Mouse (Mus musculus): ENCODE data around the gene Grm4. TPM values are rescaled to one million over a fixed set of nuclear protein-coding genes. Genes with fewer than 3 reads are reported as not detected.

Grm4 gene
- polyA plus RNA-seq, 1 experiment from 2014 or later: 0.29 TPM

GRCm38 (mm10) chr17:27545991-27546390 lies 24.8 kb upstream of the Grm4 start:
- Histone ChIP-seq H3K36me3 (no peaks in the 10 kb centered on the region), H3K4me2 (replicated peaks) (no peak overlapping the region), H3K9ac (no peak overlapping the region; the same call in 1 of the 2 replicates), H3K4me3 (replicated peaks) (no peak overlapping the region), H3K27ac (no peak overlapping the region), H3K27me3 (replicated peaks) (no peaks in the 10 kb centered on the region), H3K4me1 (replicated peaks) (peaks cover 8% of the 10 kb centered on the region; the same call in 1 of the 2 replicates), H3K9me3 (no peaks in the 10 kb centered on the region)
- ATAC-seq: no peak
- 50% methylated on average over 12 of the region's 12 CpGs for WGBS

- Histone ChIP-seq H3K4me1 (replicated peaks) (peaks cover 8% of the 10 kb centered on the region; the same call in 1 of the 2 replicates), H3K27ac (no peak overlapping the region), H3K27me3 (replicated peaks) (no peaks in the 10 kb centered on the region), H3K9me3 (no peaks in the 10 kb centered on the region), H3K9ac (no peak overlapping the region), H3K4me3 (replicated peaks) (no peak overlapping the region), H3K4me2 (replicated peaks) (no peak overlapping the region), H3K36me3 (no peaks in the 10 kb centered on the region)
- WGBS: 87% methylated on average over 11 of the region's 11 CpGs
- ATAC-seq: no peak
Observed at GRCm38 (mm10) chr17:27544551-27544950, 23.3 kb upstream of the Grm4 start.

DNA sequence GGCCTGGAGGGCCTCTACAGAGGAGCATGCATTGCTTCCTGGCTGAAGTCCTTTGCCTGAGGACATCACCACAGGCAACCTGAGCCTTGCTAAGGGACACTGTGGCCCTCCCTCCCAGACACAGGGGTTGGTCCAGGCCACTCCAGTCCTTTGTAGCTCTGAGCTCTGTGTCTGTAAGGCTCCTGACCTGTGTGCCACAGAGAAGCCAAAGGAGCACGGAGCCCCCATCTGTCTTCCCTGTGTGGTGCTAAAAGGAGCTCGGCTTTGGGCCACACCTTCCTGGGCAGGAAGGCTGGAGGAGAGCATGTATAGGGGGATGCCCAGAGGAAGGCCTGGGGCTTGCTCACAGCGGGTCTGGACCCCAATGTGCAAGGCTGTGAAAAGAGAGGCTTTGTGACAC lies 20.8 kb upstream of the Grm4 start:
- Histone ChIP-seq H3K4me1 (replicated peaks) (0 out of 2 replicates have a peak, but pooled peaks cover 3% of the 10 kb centered on the region), H3K4me2 (replicated peaks) (no peak overlapping the region), H3K27ac (no peak overlapping the region), H3K36me3 (no peaks in the 10 kb centered on the region), H3K9ac (no peak overlapping the region), H3K27me3 (replicated peaks) (no peaks in the 10 kb centered on the region), H3K4me3 (replicated peaks) (no peak overlapping the region), H3K9me3 (no peaks in the 10 kb centered on the region)
- WGBS: 82% methylated on average over 3 of the region's 3 CpGs
- ATAC-seq: no peak

DNA sequence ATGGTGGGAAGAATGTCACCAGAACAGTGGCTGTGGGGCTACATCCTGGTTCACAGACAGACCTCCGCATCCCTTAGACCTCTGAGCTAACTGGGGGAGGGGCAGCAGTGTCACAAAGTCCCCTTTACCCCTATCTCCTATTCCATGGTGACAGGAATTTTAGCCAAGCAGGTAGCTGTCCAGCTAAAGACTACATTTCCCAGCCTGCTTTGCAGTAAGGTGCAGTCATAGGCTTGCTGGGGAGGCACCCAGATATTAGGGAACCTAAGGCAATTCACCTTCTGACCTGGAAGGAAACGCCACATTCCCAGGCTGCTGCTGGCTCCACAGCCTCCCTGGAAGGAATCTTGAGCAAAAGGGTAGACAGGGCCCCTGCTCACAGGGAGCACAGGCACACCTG lies 20.1 kb upstream of the Grm4 start:
- WGBS: 61% methylated on average over 2 of the region's 2 CpGs
- H3K4me2 ChIP-seq (replicated peaks): no peak overlapping the region
- no peak overlapping the region for H3K27ac ChIP-seq
- H3K9ac ChIP-seq: no peak overlapping the region
- no peaks in the 10 kb centered on the region for H3K36me3 ChIP-seq
- 0 out of 2 replicates have a peak, but pooled peaks cover 3% of the 10 kb centered on the region for H3K4me1 ChIP-seq (replicated peaks)
- no peak overlapping the region for H3K4me3 ChIP-seq (replicated peaks)
- no peaks in the 10 kb centered on the region for H3K9me3 ChIP-seq
- ATAC-seq: no peak
- H3K27me3 ChIP-seq (replicated peaks): no peaks in the 10 kb centered on the region

DNA sequence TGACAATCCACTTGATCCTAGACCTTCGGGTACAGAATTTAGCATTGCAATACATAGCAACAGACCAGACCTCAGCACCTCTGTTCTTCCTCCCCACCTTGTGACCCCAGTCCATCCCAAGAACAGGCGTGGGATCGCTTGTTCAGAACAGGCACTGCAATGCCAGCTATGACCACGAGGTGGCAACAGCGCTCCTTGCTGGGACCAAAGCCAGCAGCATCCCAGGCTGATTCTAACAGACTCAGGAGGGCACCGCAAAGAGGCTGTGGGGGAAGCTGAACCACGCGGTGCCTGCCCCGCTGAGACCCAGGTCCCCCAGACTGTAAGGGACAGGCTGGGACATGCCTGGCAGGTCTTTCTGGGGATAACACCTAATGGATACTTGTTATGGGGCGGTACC lies 13.5 kb upstream of the Grm4 start:
- no peaks in the 10 kb centered on the region for H3K36me3 ChIP-seq
- ATAC-seq: peak; percentile 53; the same call in 1 of the 2 replicates
- 4% methylated on average over 10 of the region's 10 CpGs for WGBS
- no peaks in the 10 kb centered on the region for H3K9me3 ChIP-seq
- H3K4me3 ChIP-seq (replicated peaks): no peak overlapping the region
- H3K9ac ChIP-seq: no peak overlapping the region
- H3K4me1 ChIP-seq (replicated peaks): no peaks in the 10 kb centered on the region; the same call in 1 of the 2 replicates
- no peak overlapping the region for H3K4me2 ChIP-seq (replicated peaks)
- no peaks in the 10 kb centered on the region for H3K27me3 ChIP-seq (replicated peaks)
- H3K27ac ChIP-seq: no peak overlapping the region

DNA sequence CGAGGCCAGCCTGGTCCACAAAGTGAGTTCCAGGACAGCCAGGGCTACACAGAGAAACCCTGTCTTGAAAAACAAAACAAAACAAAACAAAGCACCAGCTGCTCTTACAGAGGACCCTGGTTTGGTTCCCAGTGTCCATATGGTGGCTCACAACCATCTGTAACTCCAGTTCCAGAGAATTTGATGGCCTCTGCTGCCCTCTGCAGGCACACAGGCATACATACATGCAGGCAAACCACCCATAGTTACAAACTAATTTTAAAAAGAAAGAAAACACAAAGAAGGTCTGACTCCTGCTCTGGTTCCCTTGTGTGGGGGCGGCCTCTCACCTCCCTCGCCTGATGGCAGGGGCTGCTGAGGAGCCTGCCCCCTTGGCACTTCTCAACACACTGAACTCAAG lies 12.2 kb upstream of the Grm4 start:
- Histone ChIP-seq H3K36me3 (no peaks in the 10 kb centered on the region), H3K4me2 (replicated peaks) (no peak overlapping the region), H3K4me3 (replicated peaks) (no peak overlapping the region), H3K9me3 (no peaks in the 10 kb centered on the region), H3K9ac (no peak overlapping the region), H3K4me1 (replicated peaks) (no peaks in the 10 kb centered on the region; the same call in 1 of the 2 replicates), H3K27ac (no peak overlapping the region), H3K27me3 (replicated peaks) (no peaks in the 10 kb centered on the region)
- no peak for ATAC-seq
- WGBS: 90% methylated on average over 3 of the region's 3 CpGs

DNA sequence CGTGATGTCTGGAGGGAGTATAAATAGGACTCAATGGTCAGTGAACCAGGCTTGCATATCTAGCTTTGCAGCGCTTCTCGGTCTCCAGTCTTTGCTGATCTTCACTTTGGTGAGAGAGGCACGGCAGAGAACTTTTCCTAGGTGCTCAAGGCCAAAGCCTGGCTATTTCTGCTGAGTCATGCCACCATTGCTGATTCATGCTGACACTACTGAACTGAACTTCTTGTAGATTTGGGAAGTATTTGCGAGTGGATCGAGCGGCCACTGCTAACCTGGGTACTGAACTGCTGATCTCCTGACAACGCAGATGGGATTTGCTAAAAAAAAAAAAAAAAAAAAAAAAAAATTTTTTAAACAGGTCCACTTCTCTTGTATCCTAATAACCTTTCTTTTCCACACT lies 10.9 kb upstream of the Grm4 start:
- Histone ChIP-seq H3K4me1 (replicated peaks) (no peaks in the 10 kb centered on the region; the same call in 1 of the 2 replicates), H3K27ac (no peak overlapping the region), H3K4me2 (replicated peaks) (no peak overlapping the region), H3K27me3 (replicated peaks) (no peaks in the 10 kb centered on the region), H3K36me3 (no peaks in the 10 kb centered on the region), H3K9me3 (no peaks in the 10 kb centered on the region), H3K4me3 (replicated peaks) (no peak overlapping the region), H3K9ac (no peak overlapping the region)
- WGBS: 83% methylated on average over 8 of the region's 8 CpGs
- ATAC-seq: no peak

DNA sequence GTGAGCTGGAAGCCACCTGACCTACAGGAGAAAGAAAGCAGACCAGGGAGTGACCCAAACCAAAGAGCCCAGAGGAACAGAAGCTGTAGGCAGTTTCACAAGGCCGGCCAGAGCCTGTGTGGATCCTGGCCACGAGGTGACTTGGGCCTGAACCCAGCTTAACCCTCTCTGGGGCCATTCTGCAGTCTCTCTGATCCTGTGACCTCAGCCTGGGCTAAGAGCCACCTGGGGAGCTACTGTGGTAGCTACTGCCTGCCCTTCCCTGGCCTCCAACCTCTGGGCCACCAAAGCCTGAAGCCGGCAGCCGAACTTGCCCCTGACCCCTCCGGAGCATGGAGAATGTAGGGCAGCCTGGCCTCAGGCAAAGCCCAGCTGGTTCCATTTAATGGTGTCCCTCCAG lies 7.6 kb upstream of the Grm4 start:
- 83% methylated on average over 5 of the region's 5 CpGs for WGBS
- no peaks in the 10 kb centered on the region for H3K4me1 ChIP-seq (replicated peaks)
- no peak overlapping the region for H3K9ac ChIP-seq
- H3K9me3 ChIP-seq: no peaks in the 10 kb centered on the region
- no peaks in the 10 kb centered on the region for H3K27me3 ChIP-seq (replicated peaks)
- H3K4me2 ChIP-seq (replicated peaks): no peak overlapping the region
- H3K27ac ChIP-seq: no peak overlapping the region
- no peaks in the 10 kb centered on the region for H3K36me3 ChIP-seq
- no peak for ATAC-seq
- H3K4me3 ChIP-seq (replicated peaks): no peak overlapping the region

GRCm38 (mm10) chr17:27528030-27528429 lies 6.8 kb upstream of the Grm4 start:
- H3K36me3 ChIP-seq: no peaks in the 10 kb centered on the region
- 53% methylated on average over 8 of the region's 8 CpGs for WGBS
- H3K4me3 ChIP-seq (replicated peaks): no peak overlapping the region
- no peak overlapping the region for H3K9ac ChIP-seq
- H3K4me1 ChIP-seq (replicated peaks): no peaks in the 10 kb centered on the region
- H3K27me3 ChIP-seq (replicated peaks): no peaks in the 10 kb centered on the region
- H3K27ac ChIP-seq: no peak overlapping the region
- no peak overlapping the region for H3K4me2 ChIP-seq (replicated peaks)
- no peak for ATAC-seq
- no peaks in the 10 kb centered on the region for H3K9me3 ChIP-seq

GRCm38 (mm10) chr17:27527188-27527587 lies 6.0 kb upstream of the Grm4 start:
- Histone ChIP-seq H3K9ac (no peak overlapping the region), H3K4me1 (replicated peaks) (no peaks in the 10 kb centered on the region), H3K4me2 (replicated peaks) (no peak overlapping the region), H3K4me3 (replicated peaks) (no peak overlapping the region), H3K27ac (no peak overlapping the region), H3K36me3 (no peaks in the 10 kb centered on the region), H3K9me3 (no peaks in the 10 kb centered on the region), H3K27me3 (replicated peaks) (no peaks in the 10 kb centered on the region)
- no peak for ATAC-seq
- 60% methylated on average over 6 of the region's 6 CpGs for WGBS

DNA sequence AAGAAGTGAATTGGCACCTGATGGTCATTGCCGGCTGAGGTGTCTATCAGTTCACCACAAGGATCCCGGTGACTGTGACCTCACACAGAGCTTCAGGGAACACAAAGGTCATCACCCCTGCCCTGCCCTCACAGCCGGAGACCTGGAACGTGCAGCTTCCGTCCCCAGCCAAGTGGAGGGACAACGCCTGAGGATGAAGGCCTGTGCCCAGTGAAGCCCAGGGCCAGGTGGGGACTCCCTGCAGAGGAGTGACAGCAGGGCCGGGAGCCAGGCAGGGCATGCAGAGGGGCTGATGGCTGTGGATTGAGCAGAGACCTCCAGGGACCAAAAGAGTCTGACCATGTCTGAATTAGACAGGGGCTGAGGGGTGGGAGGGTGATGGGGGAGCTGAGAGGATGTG lies 1.9 kb upstream of the Grm4 start:
- no peak for ATAC-seq
- H3K9ac ChIP-seq: no peak overlapping the region
- no peak overlapping the region for H3K4me2 ChIP-seq (replicated peaks)
- 71% methylated on average over 7 of the region's 7 CpGs for WGBS
- no peaks in the 10 kb centered on the region for H3K36me3 ChIP-seq
- H3K4me3 ChIP-seq (replicated peaks): no peak overlapping the region
- H3K9me3 ChIP-seq: no peaks in the 10 kb centered on the region
- H3K4me1 ChIP-seq (replicated peaks): no peaks in the 10 kb centered on the region
- no peak overlapping the region for H3K27ac ChIP-seq
- H3K27me3 ChIP-seq (replicated peaks): peaks cover 26% of the 10 kb centered on the region

GRCm38 (mm10) chr17:27520557-27520956 lies 646 bp downstream of the Grm4 start:
- no peaks in the 10 kb centered on the region for H3K4me1 ChIP-seq (replicated peaks)
- H3K9ac ChIP-seq: no peak overlapping the region
- no peaks in the 10 kb centered on the region for H3K36me3 ChIP-seq
- peak; percentile 62; the same call in 1 of the 2 replicates for ATAC-seq
- peak overlapping the region; percentile 41 for H3K4me2 ChIP-seq (replicated peaks)
- WGBS: under 1% methylated on average over 27 of the region's 27 CpGs
- peaks cover 43% of the 10 kb centered on the region for H3K27me3 ChIP-seq (replicated peaks)
- H3K9me3 ChIP-seq: no peaks in the 10 kb centered on the region
- H3K27ac ChIP-seq: no peak overlapping the region
- H3K4me3 ChIP-seq (replicated peaks): no peak overlapping the region; the same call in 1 of the 2 replicates

- no peaks in the 10 kb centered on the region for H3K36me3 ChIP-seq
- H3K27ac ChIP-seq: no peak overlapping the region
- 0 out of 2 replicates have a peak, but pooled peaks cover 1% of the 10 kb centered on the region for H3K4me1 ChIP-seq (replicated peaks)
- H3K9ac ChIP-seq: no peak overlapping the region
- WGBS: 54% methylated on average over 15 of the region's 15 CpGs
- peaks cover 59% of the 10 kb centered on the region for H3K27me3 ChIP-seq (replicated peaks)
- no peak overlapping the region for H3K4me3 ChIP-seq (replicated peaks)
- no peak overlapping the region for H3K4me2 ChIP-seq (replicated peaks)
- no peaks in the 10 kb centered on the region for H3K9me3 ChIP-seq
- no peak for ATAC-seq
Observed at GRCm38 (mm10) chr17:27518700-27519595, 2.3 kb downstream of the Grm4 start.

Data from intestine, embryonic 15.5 days (tissue).